Mouse (Mus musculus): Measurements from ENCODE around the gene BC029722. TPM values are rescaled to one million over a fixed set of nuclear protein-coding genes. Genes with fewer than 3 reads are reported as not detected.

Gene BC029722
- polyA plus RNA-seq, 1 experiment from 2014 or later: 9.7 TPM

DNA sequence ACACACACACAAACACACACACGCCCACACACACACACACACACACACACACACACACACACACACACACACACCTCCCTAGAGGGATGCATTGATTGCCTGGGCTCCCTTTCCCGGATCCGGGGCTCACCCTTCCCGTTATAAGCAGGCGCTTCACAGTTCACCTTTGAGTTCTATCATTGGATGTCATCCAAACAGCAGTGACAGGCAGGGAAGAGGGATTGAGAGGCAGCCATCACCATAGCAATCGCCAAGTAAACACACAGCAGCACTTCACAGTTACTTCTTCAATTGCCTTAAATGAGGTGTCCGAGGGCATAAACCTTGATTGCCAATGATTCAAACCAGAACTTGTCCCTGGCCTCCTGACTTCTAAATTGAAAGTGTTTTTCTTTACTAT is 40.2 kb downstream of the BC029722 start:
- no peaks in the 10 kb centered on the region for H3K36me3 ChIP-seq (ENCODE audit: control insufficient read depth, insufficient read depth, low read length)
- H3K9me3 ChIP-seq (ENCODE audit: control insufficient read depth, low read length): no peaks in the 10 kb centered on the region
- H3K27ac ChIP-seq (ENCODE audit: low read depth, low read length): no peak overlapping the region
- DNase-seq (ENCODE audit: low spot score): no peak
- peaks cover 7% of the 10 kb centered on the region; the same call in 1 of the 2 replicates for H3K27me3 ChIP-seq (ENCODE audit: control insufficient read depth, insufficient read depth, low read length)
- 69% methylated on average over 7 of the region's 7 CpGs for WGBS
- H3K4me2 ChIP-seq (replicated peaks; ENCODE audit: low read depth, low read length): no peak overlapping the region
- 0 out of 2 replicates have a peak, but pooled peaks cover 2% of the 10 kb centered on the region for H3K4me1 ChIP-seq (replicated peaks; ENCODE audit: control insufficient read depth, insufficient read depth, low read length)
- no peak overlapping the region for H3K4me3 ChIP-seq (ENCODE audit: low read depth, low read length)
- no peak for ATAC-seq (ENCODE audit: low FRiP score)
- H3K9ac ChIP-seq (ENCODE audit: low read depth, low read length): no peak overlapping the region

DNA sequence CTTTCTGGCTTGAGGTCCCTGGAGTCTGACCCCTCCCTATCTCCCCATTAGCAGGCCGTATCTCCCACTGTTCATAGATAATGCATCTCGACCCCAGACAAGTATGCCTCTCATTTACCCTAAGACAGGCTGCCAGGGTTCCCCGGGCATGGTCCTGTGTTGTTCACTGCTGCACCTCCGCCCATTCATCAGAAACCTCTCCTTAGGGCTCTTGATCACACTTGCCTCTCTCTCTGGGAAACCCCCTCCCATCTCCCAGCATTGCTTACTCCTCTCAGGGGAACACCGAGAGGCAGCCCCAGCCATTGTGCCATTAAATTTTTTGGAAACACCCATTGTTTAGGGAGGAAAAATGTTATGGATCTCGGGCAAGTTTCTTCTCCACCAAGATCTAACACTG is 41.2 kb downstream of the BC029722 start:
- ATAC-seq (ENCODE audit: low FRiP score) (no peak), DNase-seq (ENCODE audit: low spot score) (no peak)
- Histone ChIP-seq H3K9me3 (ENCODE audit: control insufficient read depth, low read length) (no peaks in the 10 kb centered on the region), H3K4me3 (ENCODE audit: low read depth, low read length) (no peak overlapping the region), H3K9ac (ENCODE audit: low read depth, low read length) (no peak overlapping the region), H3K4me1 (replicated peaks; ENCODE audit: control insufficient read depth, insufficient read depth, low read length) (0 out of 2 replicates have a peak, but pooled peaks cover 2% of the 10 kb centered on the region), H3K36me3 (ENCODE audit: control insufficient read depth, insufficient read depth, low read length) (no peaks in the 10 kb centered on the region), H3K27me3 (ENCODE audit: control insufficient read depth, insufficient read depth, low read length) (peaks cover 14% of the 10 kb centered on the region), H3K27ac (ENCODE audit: low read depth, low read length) (no peak overlapping the region), H3K4me2 (replicated peaks; ENCODE audit: low read depth, low read length) (no peak overlapping the region)
- WGBS: 57% methylated on average over 6 of the region's 6 CpGs

GRCm38 (mm10) chr2:155777688-155777985 is 41.6 kb downstream of the BC029722 start:
- Histone ChIP-seq H3K4me2 (replicated peaks; ENCODE audit: low read depth, low read length) (no peak overlapping the region), H3K9ac (ENCODE audit: low read depth, low read length) (no peak overlapping the region)

DNA sequence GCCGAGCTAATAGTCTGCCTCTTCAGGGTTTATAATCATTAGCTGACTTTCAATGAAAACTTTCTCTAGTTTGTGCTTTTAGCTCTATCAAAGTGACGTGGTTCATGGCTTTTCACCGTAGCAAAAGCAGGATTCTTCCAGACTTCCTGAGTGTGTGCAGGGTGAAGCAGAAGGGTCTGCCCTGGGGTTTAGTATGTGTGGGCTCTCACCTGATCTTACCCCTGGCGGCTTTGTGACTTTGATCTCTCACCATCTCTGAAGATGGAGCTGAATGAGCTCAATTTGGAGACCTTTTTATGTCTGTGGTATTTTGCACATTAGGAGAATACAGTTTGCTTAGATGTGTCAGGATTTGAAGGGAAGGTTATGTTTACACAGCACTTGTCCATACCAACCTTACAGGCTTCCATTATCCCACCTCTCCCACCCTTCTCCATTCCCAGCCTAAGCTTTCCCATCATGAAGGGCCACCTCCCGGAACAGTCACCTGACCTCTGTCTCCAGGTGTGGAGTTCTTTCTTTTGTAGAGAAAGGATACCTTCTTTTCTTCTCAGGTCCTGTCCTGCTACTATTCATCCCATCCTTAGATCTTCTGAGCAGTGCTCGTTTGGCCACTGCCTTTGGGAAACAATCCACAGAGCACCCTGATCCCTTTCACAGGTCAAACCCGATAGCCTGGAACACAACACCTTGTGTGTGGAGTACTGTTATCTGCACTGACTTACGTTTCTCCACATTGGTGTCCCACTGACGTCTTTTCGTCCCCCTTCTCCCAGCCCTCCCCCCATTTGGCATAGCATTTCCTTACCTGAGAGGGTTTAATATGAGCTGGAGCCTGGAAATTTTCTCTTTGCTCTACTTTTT is 42.2 kb downstream of the BC029722 start:
- H3K27me3 ChIP-seq (ENCODE audit: control insufficient read depth, insufficient read depth, low read length): peaks cover 14% of the 10 kb centered on the region

More at GRCm38 (mm10) chr2:155777688-155777985, 41.6 kb downstream of the BC029722 start:
- H3K36me3 ChIP-seq (ENCODE audit: control insufficient read depth, insufficient read depth, low read length): no peaks in the 10 kb centered on the region
- H3K27ac ChIP-seq (ENCODE audit: low read depth, low read length): no peak overlapping the region
- WGBS: 63% methylated on average over 4 of the region's 4 CpGs
- H3K4me1 ChIP-seq (replicated peaks; ENCODE audit: control insufficient read depth, insufficient read depth, low read length): 0 out of 2 replicates have a peak, but pooled peaks cover 2% of the 10 kb centered on the region
- peaks cover 14% of the 10 kb centered on the region for H3K27me3 ChIP-seq (ENCODE audit: control insufficient read depth, insufficient read depth, low read length)
- no peak for DNase-seq (ENCODE audit: low spot score)
- no peak for ATAC-seq (ENCODE audit: low FRiP score)
- H3K4me3 ChIP-seq (ENCODE audit: low read depth, low read length): no peak overlapping the region
- H3K9me3 ChIP-seq (ENCODE audit: control insufficient read depth, low read length): no peaks in the 10 kb centered on the region

DNA sequence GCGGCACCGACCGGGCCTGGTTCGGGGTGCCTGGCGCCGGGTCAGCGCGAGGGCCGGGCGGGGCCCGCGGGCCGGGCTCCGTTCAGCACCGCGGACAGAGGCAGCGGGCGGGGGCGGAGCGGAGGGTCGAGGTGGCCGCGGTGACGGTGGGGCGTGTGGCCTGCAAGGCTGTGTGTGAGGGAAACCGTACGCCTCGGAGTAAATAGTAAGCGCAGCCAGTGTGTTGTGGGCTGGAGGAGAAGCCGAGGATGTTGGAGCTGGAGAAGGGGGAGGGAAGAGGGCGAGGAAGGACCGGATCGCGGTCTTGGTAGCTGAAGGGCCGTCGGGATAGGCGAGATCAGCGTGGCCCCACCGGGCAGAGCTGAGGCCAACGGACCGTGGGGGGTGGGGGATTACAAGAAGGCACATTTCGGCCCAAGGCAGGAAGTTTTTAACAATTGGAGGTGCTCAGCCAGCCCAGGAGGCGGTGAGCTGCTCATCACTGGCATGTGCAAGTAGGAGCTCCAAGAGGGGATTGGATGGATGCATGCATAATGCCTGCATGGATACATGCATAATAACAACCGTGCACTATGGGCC is 43.5 kb downstream of the BC029722 start:
- no peaks in the 10 kb centered on the region for H3K36me3 ChIP-seq (ENCODE audit: control insufficient read depth, insufficient read depth, low read length)
- H3K9ac ChIP-seq (ENCODE audit: low read depth, low read length): peak overlapping the region; percentile 74
- DNase-seq (ENCODE audit: low spot score) (peak; percentile 79), ATAC-seq (ENCODE audit: low FRiP score) (peak; percentile 77)
- no peaks in the 10 kb centered on the region for H3K9me3 ChIP-seq (ENCODE audit: control insufficient read depth, low read length)
- peak overlapping the region; percentile 67 for H3K27ac ChIP-seq (ENCODE audit: low read depth, low read length)
- H3K4me2 ChIP-seq (replicated peaks; ENCODE audit: low read depth, low read length): peak overlapping the region; percentile 86
- peak overlapping the region; percentile 53 for H3K4me3 ChIP-seq (ENCODE audit: low read depth, low read length)
- WGBS: 2% methylated on average over 44 of the region's 44 CpGs
- 0 out of 2 replicates have a peak, but pooled peaks cover 2% of the 10 kb centered on the region for H3K4me1 ChIP-seq (replicated peaks; ENCODE audit: control insufficient read depth, insufficient read depth, low read length)
- H3K27me3 ChIP-seq (ENCODE audit: control insufficient read depth, insufficient read depth, low read length): peaks cover 14% of the 10 kb centered on the region

More for the DNA sequence above, 42.2 kb downstream of the BC029722 start:
- DNase-seq (ENCODE audit: low spot score): no peak
- Histone ChIP-seq H3K4me3 (ENCODE audit: low read depth, low read length) (no peak overlapping the region), H3K36me3 (ENCODE audit: control insufficient read depth, insufficient read depth, low read length) (no peaks in the 10 kb centered on the region), H3K4me1 (replicated peaks; ENCODE audit: control insufficient read depth, insufficient read depth, low read length) (0 out of 2 replicates have a peak, but pooled peaks cover 2% of the 10 kb centered on the region), H3K27ac (ENCODE audit: low read depth, low read length) (no peak overlapping the region), H3K4me2 (replicated peaks; ENCODE audit: low read depth, low read length) (no peak overlapping the region), H3K9me3 (ENCODE audit: control insufficient read depth, low read length) (no peaks in the 10 kb centered on the region), H3K9ac (ENCODE audit: low read depth, low read length) (no peak overlapping the region)
- no peak for ATAC-seq (ENCODE audit: low FRiP score)
- 77% methylated on average over 10 of the region's 10 CpGs for WGBS

DNA sequence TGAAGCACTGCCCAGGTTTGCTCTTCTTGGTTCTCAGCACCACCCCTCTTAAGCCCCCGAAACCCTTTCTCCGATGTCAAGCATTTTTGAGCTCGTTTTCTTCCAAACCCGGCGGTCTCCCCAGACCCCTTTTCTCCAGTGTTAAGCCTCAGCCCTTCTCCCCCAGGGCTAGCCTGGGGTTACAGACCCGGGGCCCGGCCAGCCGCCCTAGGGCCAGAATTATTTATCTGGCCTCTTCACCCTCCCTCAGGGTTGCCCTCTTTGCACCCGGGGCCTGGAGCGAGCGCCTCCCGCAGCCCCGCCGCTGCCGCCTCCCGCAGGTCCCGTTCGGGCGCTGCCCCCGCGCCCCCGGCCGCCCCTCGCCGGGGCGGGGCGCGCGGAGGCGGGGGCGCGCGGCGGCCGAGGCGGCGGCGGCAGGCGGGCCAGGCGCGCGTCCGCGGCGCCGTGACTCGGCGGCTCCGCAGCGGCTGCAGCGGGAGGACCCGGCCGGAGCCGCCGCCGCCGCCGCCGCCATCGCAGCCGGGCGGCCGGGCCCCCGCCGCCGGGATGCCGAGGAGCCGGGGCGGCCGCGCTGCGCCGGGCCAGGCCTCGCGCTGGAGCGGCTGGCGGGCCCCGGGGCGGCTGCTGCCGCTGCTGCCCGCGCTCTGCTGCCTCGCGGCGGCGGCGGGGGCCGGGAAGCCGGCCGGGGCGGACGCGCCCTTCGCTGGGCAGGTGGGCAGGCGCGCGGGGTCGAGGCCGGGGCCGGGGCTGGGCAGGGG is 44.1 kb downstream of the BC029722 start, which contains the start of gene Mmp24:
Mmp24 (plus strand) TSS at position 416 of the 758 bp plus-strand sequence.
- peak within 1 kb of the TSS; percentile 67 for H3K27ac ChIP-seq (ENCODE audit: low read depth, low read length)
- H3K9me3 ChIP-seq (ENCODE audit: control insufficient read depth, low read length): no peaks in the 10 kb centered on the region
- 2% methylated on average over 51 of the region's 100 CpGs for WGBS
- H3K36me3 ChIP-seq (ENCODE audit: control insufficient read depth, insufficient read depth, low read length): no peaks in the 10 kb centered on the region
- peak within 1 kb of the TSS; percentile 74 for H3K9ac ChIP-seq (ENCODE audit: low read depth, low read length)
- DNase-seq (ENCODE audit: low spot score): peak; percentile 29
- 0 out of 2 replicates have a peak, but pooled peaks cover 2% of the 10 kb centered on the region for H3K4me1 ChIP-seq (replicated peaks; ENCODE audit: control insufficient read depth, insufficient read depth, low read length)
- no peak for ATAC-seq (ENCODE audit: low FRiP score)
- H3K4me3 ChIP-seq (ENCODE audit: low read depth, low read length): peak within 1 kb of the TSS; percentile 53
- peak within 1 kb of the TSS; percentile 86 for H3K4me2 ChIP-seq (replicated peaks; ENCODE audit: low read depth, low read length)
- peaks cover 14% of the 10 kb centered on the region for H3K27me3 ChIP-seq (ENCODE audit: control insufficient read depth, insufficient read depth, low read length)

- WGBS: 65% methylated on average over 11 of the region's 11 CpGs
- Histone ChIP-seq H3K4me2 (replicated peaks; ENCODE audit: low read depth, low read length) (peak overlapping the region; percentile 86), H3K36me3 (ENCODE audit: control insufficient read depth, insufficient read depth, low read length) (no peaks in the 10 kb centered on the region), H3K4me3 (ENCODE audit: low read depth, low read length) (peak overlapping the region; percentile 53; the same call in 1 of the 2 replicates), H3K9me3 (ENCODE audit: control insufficient read depth, low read length) (no peaks in the 10 kb centered on the region), H3K4me1 (replicated peaks; ENCODE audit: control insufficient read depth, insufficient read depth, low read length) (0 out of 2 replicates have a peak, but pooled peaks cover 2% of the 10 kb centered on the region), H3K27ac (ENCODE audit: low read depth, low read length) (no peak overlapping the region), H3K9ac (ENCODE audit: low read depth, low read length) (no peak overlapping the region), H3K27me3 (ENCODE audit: control insufficient read depth, insufficient read depth, low read length) (peaks cover 14% of the 10 kb centered on the region)
- ATAC-seq (ENCODE audit: low FRiP score): no peak
- no peak for DNase-seq (ENCODE audit: low spot score)
Observed at GRCm38 (mm10) chr2:155774261-155774926, 44.8 kb downstream of the BC029722 start.

DNA sequence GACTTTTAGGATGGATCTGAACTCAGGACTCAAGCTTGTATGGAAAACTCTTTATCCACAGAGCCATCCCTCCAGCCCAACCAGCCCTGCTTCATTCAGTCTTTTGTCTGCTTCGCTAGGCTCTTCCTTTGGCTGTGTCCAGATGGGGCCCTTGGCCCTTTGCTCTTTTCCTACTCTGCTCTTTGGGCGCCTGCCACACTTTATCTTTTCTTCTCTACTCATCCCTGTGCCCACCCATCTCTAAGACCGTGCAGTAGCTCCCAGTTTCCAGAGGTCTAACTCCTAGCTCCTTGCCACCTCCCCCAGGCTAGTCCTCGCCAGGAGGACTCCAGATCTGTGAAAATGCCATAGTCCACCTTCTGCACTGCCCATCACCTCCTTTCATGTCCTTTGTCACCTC is 45.6 kb downstream of the BC029722 start:
- Histone ChIP-seq H3K4me1 (replicated peaks; ENCODE audit: control insufficient read depth, insufficient read depth, low read length) (0 out of 2 replicates have a peak, but pooled peaks cover 2% of the 10 kb centered on the region), H3K36me3 (ENCODE audit: control insufficient read depth, insufficient read depth, low read length) (no peaks in the 10 kb centered on the region), H3K9me3 (ENCODE audit: control insufficient read depth, low read length) (no peaks in the 10 kb centered on the region), H3K4me3 (ENCODE audit: low read depth, low read length) (no peak overlapping the region), H3K27me3 (ENCODE audit: control insufficient read depth, insufficient read depth, low read length) (peaks cover 14% of the 10 kb centered on the region), H3K9ac (ENCODE audit: low read depth, low read length) (no peak overlapping the region), H3K27ac (ENCODE audit: low read depth, low read length) (no peak overlapping the region), H3K4me2 (replicated peaks; ENCODE audit: low read depth, low read length) (no peak overlapping the region)
- 71% methylated on average over 4 of the region's 4 CpGs for WGBS
- ATAC-seq (ENCODE audit: low FRiP score) (no peak), DNase-seq (ENCODE audit: low spot score) (no peak)
